Mouse (Mus musculus): ENCODE results near the gene Zbtb5. TPM values are rescaled to one million over a fixed set of nuclear protein-coding genes. Genes with fewer than 3 reads are reported as not detected.
A peak's percentile ranks its signal among the peaks of the same experiment; 100 is the strongest.

Gene Zbtb5
- polyA plus RNA-seq, 1 experiment from 2014 or later: 21.5 TPM

DNA sequence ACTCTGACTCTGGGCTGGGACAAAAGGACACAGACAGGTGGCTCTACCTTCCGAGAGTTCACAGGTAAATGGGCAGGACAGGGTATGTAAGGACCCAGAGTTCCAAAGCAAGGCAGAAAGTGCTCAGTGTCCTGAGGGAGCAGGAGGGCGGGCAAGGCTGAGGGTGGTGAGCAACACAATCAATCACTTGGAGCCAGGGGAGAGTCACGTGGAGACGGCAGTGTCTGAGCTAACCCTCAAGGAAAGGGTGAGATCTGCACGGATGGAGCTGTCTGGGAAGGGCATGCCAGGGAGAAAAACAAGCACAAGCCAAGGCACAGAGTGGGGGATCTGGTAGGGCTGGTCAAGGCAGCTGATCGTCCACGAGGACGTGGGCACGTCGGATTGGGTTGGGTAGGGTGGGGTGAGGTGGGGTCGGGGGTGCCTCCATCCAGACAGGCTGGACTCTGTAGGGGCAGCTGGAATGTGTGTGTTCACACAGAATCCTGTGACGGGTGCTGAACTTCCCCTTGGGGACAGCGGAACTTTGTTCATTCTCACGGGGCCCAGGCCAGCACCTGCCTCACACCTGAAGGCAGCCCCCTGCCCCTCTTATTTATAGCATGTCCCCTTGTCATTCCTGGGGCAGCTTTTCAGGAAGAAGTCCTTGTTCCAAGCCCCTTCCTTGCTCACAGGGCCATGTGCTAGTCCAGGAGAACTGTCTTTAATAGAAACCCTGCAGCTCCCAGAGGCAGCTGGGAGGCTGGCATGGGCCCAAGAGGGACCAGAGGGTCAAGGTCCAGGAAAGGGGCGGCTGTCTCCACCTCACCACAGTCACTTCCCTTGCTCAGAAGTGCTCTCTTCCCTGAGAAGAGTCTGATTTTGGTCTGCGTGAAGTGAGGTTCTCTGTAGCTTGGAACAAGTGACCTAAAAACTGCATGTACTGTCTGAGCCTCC, 22.7 kb upstream of the Zbtb5 start:
- Histone ChIP-seq H3K9me3 (no peaks in the 10 kb centered on the region), H3K4me3 (no peak overlapping the region), H3K36me3 (peaks cover 68% of the 10 kb centered on the region), H3K27me3 (ENCODE audit: insufficient read depth, poor library complexity, severe bottlenecking) (no peaks in the 10 kb centered on the region), H3K4me1 (peaks cover 17% of the 10 kb centered on the region; the same call in 1 of the 2 replicates), H3K27ac (no peak overlapping the region)
- 77% methylated on average over 16 of the region's 16 CpGs for WGBS
- DNase-seq (ENCODE audit: low spot score): no peak

DNA sequence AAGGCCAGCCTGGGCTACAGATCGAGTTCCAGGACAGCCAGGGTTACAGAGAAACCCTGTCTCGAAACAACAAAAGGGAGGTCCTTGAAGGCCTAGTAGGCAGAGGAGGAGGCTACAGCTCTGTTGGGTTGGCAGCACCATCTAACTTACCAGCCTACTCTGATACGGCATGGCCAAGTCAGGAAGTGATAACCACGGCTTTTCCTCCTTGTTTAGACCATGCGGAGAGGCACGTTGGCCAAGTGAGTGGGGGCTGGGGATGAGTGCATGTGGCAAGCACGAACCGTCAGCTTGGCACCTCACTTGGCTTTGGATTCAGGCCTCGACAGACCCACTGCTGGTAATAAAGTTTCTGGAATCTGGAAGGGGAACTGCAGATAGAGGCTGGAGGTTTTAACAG, 20.4 kb upstream of the Zbtb5 start:
- H3K4me3 ChIP-seq: no peak overlapping the region
- 82% methylated on average over 9 of the region's 9 CpGs for WGBS
- H3K27me3 ChIP-seq (ENCODE audit: insufficient read depth, poor library complexity, severe bottlenecking): no peaks in the 10 kb centered on the region
- peaks cover 90% of the 10 kb centered on the region for H3K36me3 ChIP-seq
- no peak for DNase-seq (ENCODE audit: low spot score)
- no peaks in the 10 kb centered on the region for H3K9me3 ChIP-seq
- H3K4me1 ChIP-seq: peaks cover 16% of the 10 kb centered on the region; the same call in 1 of the 2 replicates
- H3K27ac ChIP-seq: no peak overlapping the region

DNA sequence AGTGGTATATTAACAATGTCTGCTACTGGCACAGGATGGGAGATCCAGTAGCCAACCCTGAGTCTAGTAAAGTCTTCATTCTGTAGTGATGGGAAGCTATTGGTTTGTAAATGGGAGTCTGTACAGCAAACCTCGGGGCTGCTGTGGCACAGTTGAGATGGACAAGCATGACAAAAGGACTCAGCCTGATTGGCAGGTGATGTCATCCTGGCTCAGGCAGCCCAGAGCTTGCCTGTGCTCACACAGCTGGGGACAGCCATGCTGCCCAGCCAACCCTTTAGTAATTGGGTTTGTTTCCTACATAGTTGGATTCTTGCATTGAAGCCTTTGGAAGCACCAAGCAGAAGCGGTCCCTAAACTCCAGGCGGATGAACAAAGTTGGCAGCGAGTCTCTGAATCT, 14.2 kb upstream of the Zbtb5 start:
- Histone ChIP-seq H3K36me3 (peaks cover 78% of the 10 kb centered on the region), H3K27ac (no peak overlapping the region), H3K4me3 (no peak overlapping the region), H3K27me3 (ENCODE audit: insufficient read depth, poor library complexity, severe bottlenecking) (no peaks in the 10 kb centered on the region), H3K9me3 (no peaks in the 10 kb centered on the region), H3K4me1 (no peaks in the 10 kb centered on the region)
- no peak for DNase-seq (ENCODE audit: low spot score)
- 88% methylated on average over 4 of the region's 4 CpGs for WGBS

DNA sequence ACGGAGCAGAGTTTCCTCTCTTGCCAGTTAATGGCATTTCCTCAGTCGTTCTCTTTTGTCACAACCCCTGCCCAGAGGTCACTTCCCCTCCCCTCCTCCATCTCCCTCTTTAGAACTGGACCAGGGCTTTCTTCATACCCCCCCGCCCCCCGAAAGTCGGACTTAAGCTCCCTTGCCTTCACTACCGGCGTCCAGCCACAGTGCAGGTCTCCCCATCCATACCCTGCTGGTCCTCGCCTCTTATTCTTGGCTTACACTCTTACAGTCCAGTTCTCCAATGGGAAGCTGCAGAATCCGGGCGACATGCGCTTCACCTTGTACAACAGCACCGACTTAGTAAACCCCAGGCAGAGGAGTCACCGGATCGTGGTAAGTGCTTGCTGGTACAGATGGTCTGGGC, 6.8 kb upstream of the Zbtb5 start:
- H3K9me3 ChIP-seq: no peaks in the 10 kb centered on the region
- peak overlapping the region; percentile 82 for H3K4me3 ChIP-seq
- DNase-seq (ENCODE audit: low spot score): no peak
- H3K27ac ChIP-seq: peak overlapping the region; percentile 81
- no peaks in the 10 kb centered on the region for H3K27me3 ChIP-seq (ENCODE audit: insufficient read depth, poor library complexity, severe bottlenecking)
- 2% methylated on average over 14 of the region's 14 CpGs for WGBS
- H3K4me1 ChIP-seq: peaks cover 22% of the 10 kb centered on the region
- H3K36me3 ChIP-seq: peaks cover 13% of the 10 kb centered on the region

DNA sequence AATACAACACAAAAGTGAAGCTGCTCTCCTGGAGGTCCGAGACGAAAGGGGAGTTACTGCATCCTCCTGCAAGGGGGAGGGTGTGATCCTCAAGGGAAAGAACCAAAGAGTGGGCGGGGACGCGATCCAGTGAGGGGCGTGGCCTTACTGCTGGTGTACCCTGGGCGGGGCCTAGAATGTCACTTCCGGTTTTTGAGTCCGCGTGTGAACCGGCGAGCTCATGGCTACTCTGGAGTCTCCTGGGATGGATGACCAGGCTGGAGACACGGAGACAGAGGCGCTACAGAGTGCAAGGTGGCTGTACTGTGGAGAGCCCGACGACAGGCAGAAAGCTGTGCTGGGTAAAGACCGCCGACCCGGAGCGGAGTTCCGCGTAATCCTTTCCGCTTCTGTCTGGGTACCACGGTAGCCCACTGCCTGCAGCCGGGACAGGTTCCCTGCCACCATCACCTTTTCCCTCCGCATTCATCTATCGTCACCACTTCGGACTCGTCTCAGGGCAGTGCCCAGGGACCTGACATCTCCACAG, 6.3 kb upstream of the Zbtb5 start, which contains the start of gene Polr1e:
Gene Polr1e (plus strand): TSS at position 132 of the 529 bp plus-strand sequence.
- peak within 1 kb of the TSS; percentile 81 for H3K27ac ChIP-seq
- H3K36me3 ChIP-seq: peaks cover 8% of the 10 kb centered on the region
- under 1% methylated on average over 29 of the region's 29 CpGs for WGBS
- H3K4me1 ChIP-seq: peaks cover 26% of the 10 kb centered on the region
- peak within 1 kb of the TSS; percentile 82 for H3K4me3 ChIP-seq
- H3K27me3 ChIP-seq (ENCODE audit: insufficient read depth, poor library complexity, severe bottlenecking): no peaks in the 10 kb centered on the region
- H3K9me3 ChIP-seq: no peaks in the 10 kb centered on the region
- DNase-seq (ENCODE audit: low spot score): peak; percentile 97

DNA sequence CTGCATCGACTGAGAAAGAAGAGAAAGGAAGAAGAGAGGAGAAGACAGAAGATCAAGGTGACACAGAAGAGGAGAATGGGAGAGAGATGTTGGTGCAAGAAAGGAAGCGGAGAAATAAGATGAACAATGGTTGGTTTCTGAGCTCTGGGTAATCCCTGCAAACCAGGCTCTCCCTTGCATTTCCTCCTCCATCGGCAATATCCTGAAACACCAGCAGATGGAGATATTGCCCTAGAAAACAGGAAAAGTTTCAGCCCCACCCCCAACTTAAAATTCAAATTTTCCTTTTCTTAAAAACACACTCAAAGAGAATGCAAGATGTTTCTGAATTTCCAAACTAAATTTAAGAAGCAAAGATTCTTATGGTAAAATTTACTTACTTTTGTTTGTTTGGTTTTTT, 3.4 kb upstream of the Zbtb5 start:
- Histone ChIP-seq H3K9me3 (no peaks in the 10 kb centered on the region), H3K4me3 (no peak overlapping the region), H3K27me3 (ENCODE audit: insufficient read depth, poor library complexity, severe bottlenecking) (no peaks in the 10 kb centered on the region), H3K4me1 (peaks cover 36% of the 10 kb centered on the region), H3K27ac (no peak overlapping the region), H3K36me3 (no peaks in the 10 kb centered on the region)
- WGBS: 17% methylated on average over 3 of the region's 3 CpGs
- DNase-seq (ENCODE audit: low spot score): no peak

DNA sequence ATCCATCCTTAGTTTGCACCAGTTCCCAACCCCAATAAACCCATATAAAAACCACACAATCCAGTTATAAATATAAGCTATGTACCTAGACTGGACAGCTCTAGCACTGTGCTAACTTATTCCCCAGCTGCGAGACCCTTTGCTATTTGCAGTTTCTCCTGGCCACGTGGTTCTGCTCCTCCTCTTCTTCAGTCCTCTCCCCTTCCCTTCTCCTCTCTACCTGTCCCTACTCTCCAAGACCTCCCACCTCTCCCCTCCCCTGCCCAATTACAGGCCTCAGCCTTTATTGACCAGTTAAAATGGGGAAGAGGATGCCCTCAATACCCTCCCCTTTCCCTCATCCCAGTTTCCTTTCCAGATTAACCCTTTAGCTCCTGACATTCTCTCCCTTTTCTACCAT, 1.3 kb upstream of the Zbtb5 start:
- H3K27me3 ChIP-seq (ENCODE audit: insufficient read depth, poor library complexity, severe bottlenecking): no peaks in the 10 kb centered on the region
- H3K4me3 ChIP-seq: peak overlapping the region; percentile 79
- 1% methylated on average over 2 of the region's 2 CpGs for WGBS
- no peak for DNase-seq (ENCODE audit: low spot score)
- H3K9me3 ChIP-seq: no peaks in the 10 kb centered on the region
- H3K27ac ChIP-seq: peak overlapping the region; percentile 94; the same call in 1 of the 2 replicates
- H3K36me3 ChIP-seq: no peaks in the 10 kb centered on the region
- peaks cover 29% of the 10 kb centered on the region for H3K4me1 ChIP-seq

DNA sequence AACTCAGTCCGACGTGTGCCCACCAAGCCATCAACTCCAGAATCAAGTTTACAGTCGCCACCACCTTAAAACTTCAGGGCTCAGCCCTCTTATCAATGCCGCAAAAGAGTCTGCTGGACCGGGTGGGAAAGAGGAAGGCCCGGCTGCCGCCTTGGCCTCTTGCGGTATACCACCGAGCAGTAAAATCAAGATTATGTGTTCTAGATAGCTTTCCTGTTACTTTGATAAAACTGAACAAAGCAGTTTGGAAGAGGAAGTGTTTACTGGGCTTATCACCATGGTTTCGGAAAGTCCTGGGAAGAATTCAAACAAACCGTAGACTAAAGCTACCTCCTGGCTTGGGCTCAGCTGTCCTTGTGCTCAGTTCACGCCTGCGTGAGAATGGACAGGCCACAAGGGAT, 819 bp upstream of the Zbtb5 start:
- peak overlapping the region; percentile 94 for H3K27ac ChIP-seq
- H3K4me1 ChIP-seq: peaks cover 28% of the 10 kb centered on the region
- DNase-seq (ENCODE audit: low spot score): no peak
- H3K4me3 ChIP-seq: peak overlapping the region; percentile 79
- no peaks in the 10 kb centered on the region for H3K9me3 ChIP-seq
- no peaks in the 10 kb centered on the region for H3K27me3 ChIP-seq (ENCODE audit: insufficient read depth, poor library complexity, severe bottlenecking)
- 2% methylated on average over 13 of the region's 13 CpGs for WGBS
- no peaks in the 10 kb centered on the region for H3K36me3 ChIP-seq

DNA sequence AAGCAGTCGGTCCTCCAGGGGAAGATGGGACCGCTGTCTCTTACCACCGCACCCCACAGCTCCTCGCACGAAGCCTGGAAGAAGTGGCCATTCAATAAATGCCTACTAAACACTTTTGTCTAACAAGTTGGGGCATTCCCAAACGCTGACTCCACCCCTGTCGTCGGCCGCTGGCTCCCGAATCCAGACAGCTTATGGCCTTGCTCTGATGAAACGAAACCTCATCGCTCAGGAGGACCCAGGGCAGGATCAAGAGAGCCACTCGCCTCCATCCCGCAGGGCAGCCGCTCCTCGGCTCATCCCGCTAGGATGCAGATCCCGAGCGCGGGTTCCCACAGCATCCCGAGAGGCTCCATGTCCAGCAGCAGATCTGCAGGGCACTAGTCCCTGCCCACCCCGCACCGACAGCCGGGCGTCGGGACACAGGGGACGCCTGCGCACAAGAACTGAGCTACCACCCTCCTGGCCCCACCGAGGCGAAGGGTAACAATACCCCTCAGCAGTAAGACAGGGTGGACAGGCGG, 569 bp downstream of the Zbtb5 start:
- WGBS: 0% methylated on average over 31 of the region's 31 CpGs
- Histone ChIP-seq H3K9me3 (no peaks in the 10 kb centered on the region), H3K4me1 (peaks cover 26% of the 10 kb centered on the region), H3K27ac (peak overlapping the region; percentile 94), H3K27me3 (ENCODE audit: insufficient read depth, poor library complexity, severe bottlenecking) (no peaks in the 10 kb centered on the region), H3K36me3 (no peaks in the 10 kb centered on the region), H3K4me3 (peak overlapping the region; percentile 79)
- peak; percentile 90 for DNase-seq (ENCODE audit: low spot score)

DNA sequence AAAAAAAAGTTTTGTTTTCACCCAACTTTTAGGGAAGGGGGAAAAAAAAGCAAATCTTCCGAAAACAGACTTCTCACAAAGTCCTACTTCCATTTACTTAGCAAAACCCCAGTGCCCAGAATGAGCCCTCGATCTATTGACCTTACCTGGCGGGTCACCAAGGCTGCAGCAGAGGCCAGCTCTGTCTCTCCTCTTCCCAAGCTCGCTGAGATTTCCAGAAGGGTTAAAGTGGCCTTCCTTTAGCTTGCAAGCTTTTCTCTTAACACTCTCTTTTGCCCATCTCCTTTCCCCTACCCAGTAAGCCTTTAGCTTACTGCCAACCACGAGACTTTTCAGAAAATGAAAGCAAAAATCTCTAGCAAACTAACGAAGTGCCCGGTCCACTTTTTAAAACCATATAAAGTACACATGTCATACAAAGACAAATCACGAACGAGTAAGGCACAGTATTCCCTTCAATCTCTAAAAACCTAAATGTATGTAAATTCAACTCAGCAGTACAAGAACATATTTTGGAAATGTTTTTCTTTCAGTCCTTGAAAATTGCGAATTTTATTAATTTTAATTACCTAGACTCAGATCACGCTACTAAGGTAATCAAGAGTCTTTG, 1.3 kb downstream of the Zbtb5 start:
- no peak for DNase-seq (ENCODE audit: low spot score)
- H3K27me3 ChIP-seq (ENCODE audit: insufficient read depth, poor library complexity, severe bottlenecking): no peaks in the 10 kb centered on the region
- H3K9me3 ChIP-seq: no peaks in the 10 kb centered on the region
- H3K4me1 ChIP-seq: peaks cover 26% of the 10 kb centered on the region
- H3K27ac ChIP-seq: peak overlapping the region; percentile 94
- H3K4me3 ChIP-seq: peak overlapping the region; percentile 79
- 22% methylated on average over 11 of the region's 11 CpGs for WGBS
- H3K36me3 ChIP-seq: no peaks in the 10 kb centered on the region

DNA sequence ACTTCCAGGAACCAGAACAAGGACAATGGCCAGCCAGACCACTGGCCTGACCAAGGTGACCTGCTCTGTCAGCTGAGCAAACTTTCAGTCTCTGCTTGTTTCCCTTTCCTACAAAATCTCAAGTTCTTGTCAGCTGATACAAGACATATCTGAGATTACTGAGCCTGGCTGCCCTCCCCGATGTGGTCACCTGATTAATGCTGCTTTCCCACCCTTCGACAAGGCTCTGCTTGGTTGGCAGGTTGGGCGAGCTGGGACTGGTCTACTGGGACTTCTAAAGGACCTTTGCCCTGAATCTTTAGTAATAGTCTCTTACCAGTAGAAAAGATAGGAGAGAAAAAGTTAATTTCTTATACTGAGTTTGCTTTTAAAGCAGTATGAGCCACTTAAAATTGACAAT, 6.8 kb downstream of the Zbtb5 start:
- H3K27ac ChIP-seq: no peak overlapping the region
- peaks cover 15% of the 10 kb centered on the region for H3K4me1 ChIP-seq
- H3K36me3 ChIP-seq: peaks cover 7% of the 10 kb centered on the region; the same call in 1 of the 2 replicates
- no peak for DNase-seq (ENCODE audit: low spot score)
- H3K4me3 ChIP-seq: no peak overlapping the region
- no peaks in the 10 kb centered on the region for H3K27me3 ChIP-seq (ENCODE audit: insufficient read depth, poor library complexity, severe bottlenecking)
- H3K9me3 ChIP-seq: no peaks in the 10 kb centered on the region
- WGBS: 76% methylated on average over 3 of the region's 3 CpGs

DNA sequence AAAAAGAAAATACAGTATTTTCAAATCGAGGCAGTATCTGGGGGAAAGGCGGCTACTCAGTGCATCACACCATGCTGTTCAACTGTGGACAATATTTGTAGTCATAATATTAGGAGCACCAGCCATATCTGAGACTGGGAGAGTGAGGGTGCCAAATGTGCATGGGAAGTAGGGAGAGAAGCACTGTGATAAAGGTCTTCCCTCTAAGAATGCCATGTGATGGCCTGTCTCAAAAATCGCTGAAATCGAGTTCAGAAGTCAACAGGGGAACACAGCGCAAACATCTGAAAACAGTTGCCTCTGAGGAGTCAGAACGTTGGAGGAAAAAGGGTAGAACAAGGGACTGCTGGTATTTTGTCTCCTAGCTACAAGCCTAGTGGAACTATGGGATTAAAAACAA, 12.2 kb downstream of the Zbtb5 start:
- WGBS: 87% methylated on average over 6 of the region's 6 CpGs
- Histone ChIP-seq H3K27me3 (ENCODE audit: insufficient read depth, poor library complexity, severe bottlenecking) (no peaks in the 10 kb centered on the region), H3K36me3 (peaks cover 10% of the 10 kb centered on the region), H3K9me3 (no peaks in the 10 kb centered on the region), H3K4me3 (no peak overlapping the region), H3K27ac (no peak overlapping the region), H3K4me1 (0 out of 2 replicates have a peak, but pooled peaks cover 3% of the 10 kb centered on the region)
- DNase-seq (ENCODE audit: low spot score): no peak

DNA sequence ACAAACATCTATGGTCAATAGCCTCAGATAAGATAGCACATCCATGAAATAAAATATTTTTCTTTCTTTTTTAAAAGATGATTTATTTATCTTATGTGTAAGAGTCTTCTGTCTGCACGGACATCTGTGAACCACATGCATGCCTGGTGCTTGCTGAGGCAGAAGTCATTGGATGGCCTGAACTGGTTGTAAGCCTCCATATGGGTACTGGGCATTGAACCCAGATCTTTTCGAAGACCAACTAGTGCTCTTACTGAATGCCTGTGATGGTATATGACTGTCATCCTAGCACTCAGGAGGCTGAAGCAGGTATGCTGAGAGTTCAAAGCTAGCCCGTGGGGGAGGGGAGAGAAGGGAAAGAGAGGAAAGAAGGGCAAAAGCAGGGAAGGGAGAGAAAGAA, 14.1 kb downstream of the Zbtb5 start:
- Histone ChIP-seq H3K9me3 (no peaks in the 10 kb centered on the region), H3K4me3 (no peak overlapping the region)
- WGBS: 75% methylated on average over 3 of the region's 3 CpGs

More for the DNA sequence above, 14.1 kb downstream of the Zbtb5 start:
- Histone ChIP-seq H3K4me1 (0 out of 2 replicates have a peak, but pooled peaks cover 3% of the 10 kb centered on the region), H3K36me3 (peaks cover 21% of the 10 kb centered on the region), H3K27ac (no peak overlapping the region), H3K27me3 (ENCODE audit: insufficient read depth, poor library complexity, severe bottlenecking) (no peaks in the 10 kb centered on the region)
- no peak for DNase-seq (ENCODE audit: low spot score)
